Comparison of ENCODE assay signal across 9 mouse cellular contexts in genomic region chr14:122882201-122882639, GRCm38 (mm10). TPM values are rescaled to one million over a fixed set of nuclear protein-coding genes. Genes with fewer than 3 reads are reported as not detected.
DNase-seq lines count a peak whose midpoint lies in the region; ATAC-seq lines count a peak whose summit lies in the region.
"Had no signal": no experiment of that assay in that cellular context is flagged by ENCODE, and none has a peak within 500 bp of the region (broad histone marks: within the 10 kb centered on the region; RNA-seq: fewer than 3 reads in every experiment).

No protein-coding gene starts in this region.

- 0 out of 2 replicates have a peak overlapping the region, but pooled peaks have one; percentile 0 for H3K4me2 ChIP-seq in forebrain, embryonic 15.5 days (replicated peaks)
- H3K4me2 ChIP-seq: liver, embryonic 13.5 days had no signal

- peak overlapping the region; percentile 74 for H3K27ac ChIP-seq in forebrain, embryonic 15.5 days (replicated peaks)
- H3K27ac ChIP-seq in midbrain, embryonic 10.5 days (replicated peaks) = peak overlapping the region; percentile 66
- H3K27ac ChIP-seq: heart, adult 2 months; liver, embryonic 13.5 days had no signal

- H3K36me3 ChIP-seq in forebrain, embryonic 15.5 days = no peaks in the 10 kb centered on the region
- H3K36me3 ChIP-seq in midbrain, embryonic 10.5 days = no peaks in the 10 kb centered on the region
- H3K36me3 ChIP-seq: liver, embryonic 13.5 days had no signal

- H3K27me3 ChIP-seq in forebrain, embryonic 15.5 days = peaks cover 3% of the 10 kb centered on the region; the same call in 1 of the 2 replicates
- H3K27me3 ChIP-seq in midbrain, embryonic 10.5 days (ENCODE audit: low read depth, poor library complexity, severe bottlenecking) = no peaks in the 10 kb centered on the region
- H3K27me3 ChIP-seq: liver, embryonic 13.5 days had no signal

- peaks cover 53% of the 10 kb centered on the region for H3K4me1 ChIP-seq in forebrain, embryonic 15.5 days
- H3K4me1 ChIP-seq in midbrain, embryonic 10.5 days = peaks cover 30% of the 10 kb centered on the region
- H3K4me1 ChIP-seq: liver, embryonic 13.5 days had no signal

- peak; percentile 46 for ATAC-seq in forebrain, embryonic 15.5 days (replicated peaks)
- no peak for ATAC-seq in frontal cortex, adult (ENCODE audit: low TSS enrichment)

- no peaks in the 10 kb centered on the region for H3K9me3 ChIP-seq in forebrain, embryonic 15.5 days
- H3K9me3 ChIP-seq in midbrain, embryonic 10.5 days (replicated peaks) = no peaks in the 10 kb centered on the region
- H3K9me3 ChIP-seq: liver, embryonic 13.5 days had no signal

- no peak overlapping the region for H3K9ac ChIP-seq in forebrain, embryonic 15.5 days (replicated peaks)
- H3K9ac ChIP-seq: liver, embryonic 13.5 days had no signal

- DNase-seq in left cerebral cortex, postnatal 4 days = peak; percentile 49
- DNase-seq in left cerebral cortex, postnatal 10 days (ENCODE audit: extremely low spot score in 1 of 2, low spot score in 2 of 2) = no peak
- DNase-seq in midbrain, embryonic 10.5 days (ENCODE audit: low spot score) = no peak
- DNase-seq in ovary, adult 18-20 months (ENCODE audit: low spot score) = no peak
- no peak for DNase-seq in urinary bladder, postnatal 36 days (ENCODE audit: low spot score in 2 of 2)
- DNase-seq: heart, adult 2 months; liver, embryonic 13.5 days had no signal

- H3K4me3 ChIP-seq in forebrain, embryonic 15.5 days = no peak overlapping the region
- no peak overlapping the region for H3K4me3 ChIP-seq in midbrain, embryonic 10.5 days
- H3K4me3 ChIP-seq: heart, adult 2 months; liver, embryonic 13.5 days had no signal

- WGBS in forebrain, embryonic 15.5 days = 19% methylated on average over 9 of the region's 9 CpGs
- 73% methylated on average over 9 of the region's 9 CpGs for WGBS in midbrain, embryonic 10.5 days

- intact Hi-C loops in left cerebral cortex, postnatal 4 days (cut with DNase I) = no loop called here
- intact Hi-C loops in left cerebral cortex, postnatal 10 days (cut with DNase I) = no loop called here

RNA-seq across cellular contexts. Expression of gene Ggact, which starts 31.3 kb away (rescaled TPM):
- 10 to 100 TPM; 11.4 to 11.5 TPM for total RNA-seq in left cerebral cortex, postnatal 4 days (2021)
- total RNA-seq in left cerebral cortex, postnatal 10 days (2021) = 10 to 100 TPM; 16.6 to 17.2 TPM
- polyA plus RNA-seq in forebrain, embryonic 15.5 days (2015; fragmentation: Nextera tagmentation; extraction: Ambion mirVana) = 4.6 and 4.8 TPM in 2 replicates
- 3.2 and 5.3 TPM in 2 replicates for polyA plus RNA-seq in midbrain, embryonic 10.5 days (2016; fragmentation: Nextera tagmentation; extraction: Ambion mirVana)
